Mouse (Mus musculus): Measurements from ENCODE around the gene Htr1d.

- TF ChIP-seq POLR2A (IDR thresholded peaks at IDR 0.05; ENCODE audit: low read depth, low read length) (no peak), CTCF (IDR thresholded peaks at IDR 0.05; ENCODE audit: borderline replicate concordance, insufficient read depth, low read length) (no peak)
Measured at GRCm38 (mm10) chr4:136401806-136402205, 21.5 kb upstream of the Htr1d start.
